Mouse (Mus musculus): ENCODE measurements at regions not wholly inside any gene's neighbourhood (a gene's known extent, or its start where the extent isn't known, plus 50 kb on each side); places are given as distances from the start of the nearest gene placed in this dataset.

DNA sequence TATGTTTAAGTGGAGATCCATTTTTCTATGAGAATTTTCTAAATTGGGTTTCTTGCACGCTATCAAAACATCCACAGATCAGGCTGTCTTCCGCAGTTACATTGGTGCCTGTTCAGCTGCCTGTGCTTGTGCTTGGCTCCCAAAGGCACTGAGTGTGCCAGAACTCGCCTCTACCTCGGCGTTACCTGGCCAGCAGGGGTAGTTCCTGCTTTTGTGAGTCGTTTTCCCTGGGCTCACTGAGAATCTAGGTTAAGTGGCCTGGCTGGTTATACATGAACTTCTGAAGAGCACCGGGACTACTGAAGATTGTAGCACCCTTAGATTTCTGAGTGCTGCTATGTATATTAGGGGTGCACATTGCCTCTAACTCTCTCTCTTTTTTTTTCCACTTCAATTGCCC lies 913.0 kb upstream of the Vwc2 start:
- TF ChIP-seq CTCF (IDR thresholded peaks at IDR 0.05; ENCODE audit: borderline replicate concordance, control insufficient read depth, extremely low read depth, insufficient read depth, low read length, poor library complexity) (no peak), POLR2A (IDR thresholded peaks at IDR 0.05; ENCODE audit: control insufficient read depth, extremely low read depth, insufficient read depth, low read length, poor library complexity) (no peak)

Measured in thymus, adult 2 months (tissue).